Mouse (Mus musculus): ENCODE measurements around the gene Olfr516. TPM values are rescaled to one million over a fixed set of nuclear protein-coding genes. Genes with fewer than 3 reads are reported as not detected.
A peak's percentile ranks its signal among the peaks of the same experiment; 100 is the strongest.

Gene Olfr516
- total RNA-seq (2021), result not detected

DNA sequence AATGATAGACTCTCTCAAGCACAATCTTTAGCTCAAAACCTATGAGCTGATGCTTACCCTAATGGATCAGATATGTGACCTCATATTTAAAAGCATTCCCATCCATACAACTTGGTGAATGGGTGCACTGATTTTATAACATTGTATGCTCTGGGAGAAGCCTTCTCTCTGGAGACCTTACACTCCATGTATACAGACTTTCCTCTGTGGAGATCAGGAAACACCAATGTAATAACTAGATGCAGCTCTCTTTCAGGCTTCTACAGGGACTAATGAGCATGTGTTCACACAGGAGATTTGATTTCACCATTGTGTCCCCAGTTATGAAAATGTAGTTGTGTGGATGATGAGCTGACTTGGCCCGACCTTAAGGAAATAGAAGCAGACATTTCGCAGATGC lies at the start of gene Olfr516:
Gene Olfr516 (minus strand): TSS at position 101 of the 400 bp plus-strand sequence.
- no peak for DNase-seq (ENCODE audit: extremely low spot score in 1 of 2, low spot score in 1 of 2)

- DNase-seq (ENCODE audit: extremely low spot score in 1 of 2, low spot score in 1 of 2), result no peak
Observed at GRCm38 (mm10) chr7:108894320-108894719, 44.0 kb upstream of the Olfr516 start, which contains the start of gene Olfr519. TSS of gene Olfr519 (minus strand) at chr7:108894420.

- DNase-seq (ENCODE audit: extremely low spot score in 1 of 2, low spot score in 1 of 2), result no peak
Observed at GRCm38 (mm10) chr7:108884906-108885305, 34.6 kb upstream of the Olfr516 start, which contains the start of gene Olfr518. TSS of gene Olfr518 (minus strand) at chr7:108885006.

DNA sequence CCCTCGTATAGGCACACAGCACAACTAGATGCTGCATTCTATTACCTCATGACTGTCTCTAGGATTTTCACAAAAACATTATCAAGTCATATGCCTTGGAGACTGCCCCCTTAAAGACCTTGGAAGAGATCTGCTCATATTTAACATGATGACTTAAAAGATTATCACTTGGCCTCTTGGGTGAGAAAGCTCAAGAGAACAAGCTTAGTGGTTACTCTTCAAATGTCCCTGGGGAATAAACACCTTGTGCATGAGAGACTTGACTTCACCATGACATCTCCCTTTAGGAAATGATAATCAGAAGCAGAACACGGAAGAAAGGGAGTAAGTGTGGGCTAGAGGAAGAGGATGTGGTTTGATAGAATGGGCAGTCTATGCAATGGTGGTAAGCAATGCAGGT lies 21.9 kb upstream of the Olfr516 start, which contains the start of gene Olfr517:
Gene Olfr517 (minus strand): TSS at position 101 of the 400 bp plus-strand sequence.
- no peak for DNase-seq (ENCODE audit: extremely low spot score in 1 of 2, low spot score in 1 of 2)

GRCm38 (mm10) chr7:108825897-108826296 lies 24.4 kb downstream of the Olfr516 start, which contains the start of gene Olfr514:
TSS of gene Olfr514 (minus strand) at chr7:108825997.
- no peak for DNase-seq (ENCODE audit: extremely low spot score in 1 of 2, low spot score in 1 of 2)

DNA sequence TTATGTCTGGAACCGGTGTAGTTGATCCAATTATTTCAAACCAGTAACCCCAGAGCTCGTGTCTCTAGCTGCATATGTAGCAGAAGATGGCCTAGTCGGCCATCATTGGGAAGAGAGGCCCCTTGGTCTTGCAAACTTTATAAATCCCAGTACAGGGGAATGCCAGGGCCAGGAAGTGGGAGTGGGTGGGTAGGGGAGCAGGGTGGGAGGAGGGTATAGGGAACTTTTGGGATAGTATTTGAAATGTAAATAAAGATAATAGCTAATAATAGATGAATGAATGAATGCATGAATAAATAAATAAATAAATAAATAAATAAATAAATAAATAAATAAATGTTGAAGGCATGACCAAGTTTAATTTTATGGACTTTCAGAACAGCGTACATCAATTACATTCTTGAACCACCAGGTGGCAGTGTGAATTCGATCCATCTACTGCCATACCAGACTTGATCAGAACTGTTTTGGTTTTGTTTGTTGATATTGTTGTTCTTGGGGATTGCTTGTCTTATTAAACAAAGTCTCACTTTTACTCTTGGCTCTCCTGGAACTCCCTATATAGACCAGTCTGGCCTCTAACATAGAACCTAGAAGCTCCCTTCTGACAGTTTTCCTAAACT lies 35.6 kb downstream of the Olfr516 start:
- peak in 1 of 2 experiments; percentile 23 for DNase-seq (ENCODE audit: extremely low spot score in 1 of 2, low spot score in 1 of 2)

DNA sequence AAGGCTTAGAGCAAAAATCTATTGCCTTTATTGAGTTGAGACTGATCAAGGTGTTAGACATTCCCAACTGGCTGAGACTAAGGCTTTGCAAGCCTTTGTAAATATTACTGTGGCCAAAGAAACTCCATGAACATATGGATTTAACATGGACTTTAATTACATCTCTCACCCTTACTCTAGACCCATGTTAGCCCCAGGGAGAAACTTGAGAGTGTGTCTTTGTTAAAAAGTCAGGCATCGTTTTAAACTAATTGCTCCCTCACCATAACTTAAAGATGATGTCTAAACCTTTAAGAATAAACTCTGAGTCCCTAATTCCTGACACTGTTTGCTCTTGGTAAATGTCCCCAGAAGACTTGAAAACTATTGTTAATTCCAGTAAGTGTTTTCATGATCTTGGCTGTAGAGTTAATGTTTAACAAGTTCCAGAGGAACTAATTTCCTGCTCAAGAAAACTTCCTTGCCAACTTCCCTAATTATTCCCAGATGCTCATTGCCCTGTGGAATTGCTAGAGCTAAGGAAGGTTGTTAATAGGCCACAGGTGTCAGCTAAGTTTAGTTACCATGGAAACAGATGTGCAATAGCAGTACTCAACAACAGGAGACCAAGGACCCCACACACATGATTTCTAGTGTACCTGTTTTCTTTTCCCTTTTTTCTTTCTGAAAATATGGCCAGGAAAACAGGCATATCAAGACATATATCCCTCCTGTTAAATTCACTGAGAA lies 53.0 kb downstream of the Olfr516 start:
- DNase-seq (ENCODE audit: extremely low spot score in 1 of 2, low spot score in 1 of 2), result no peak

Other genes with a start within 250 kb of the Olfr516 start
- not detected for gene Olfr506, start 239.7 kb downstream of the Olfr516 start, total RNA-seq (2021)
- gene Olfr507, start 228.7 kb downstream of the Olfr516 start, total RNA-seq (2021), result not detected
- gene Olfr508, start 220.5 kb downstream of the Olfr516 start, total RNA-seq (2021), result not detected
- not detected for gene Olfr509, start 198.6 kb downstream of the Olfr516 start, total RNA-seq (2021)
- not detected for gene Olfr510, start 184.1 kb downstream of the Olfr516 start, total RNA-seq (2021)
- gene Olfr512, start 137.2 kb downstream of the Olfr516 start, total RNA-seq (2021), result not detected
- not detected for gene Olfr513, start 99.6 kb downstream of the Olfr516 start, total RNA-seq (2021)
- gene Olfr514, start 24.5 kb downstream of the Olfr516 start, total RNA-seq (2021), result not detected
- not detected for gene Olfr517, start 21.9 kb upstream of the Olfr516 start, total RNA-seq (2021)
- not detected for gene Olfr518, start 34.5 kb upstream of the Olfr516 start, total RNA-seq (2021)
- not detected for gene Olfr519, start 43.9 kb upstream of the Olfr516 start, total RNA-seq (2021)
- gene Nlrp10, start 79.6 kb upstream of the Olfr516 start, total RNA-seq (2021), result under 1 TPM; 0.49 to 0.52 TPM
- 10 to 100 TPM; 90.6 to 92.9 TPM for gene Eif3f, start 83.9 kb upstream of the Olfr516 start, total RNA-seq (2021)
- gene Tub, start 99.8 kb upstream of the Olfr516 start, total RNA-seq (2021), result 100 to 1,000 TPM; 159 to 187 TPM
- gene Ric3, start 232.8 kb upstream of the Olfr516 start, total RNA-seq (2021), result 10 to 100 TPM; 64.5 to 68.9 TPM